Mouse (Mus musculus): ENCODE measurements around the gene Pbx2.

Pbx2 gene

GRCm38 (mm10) chr17:34604511-34605237 is 13.6 kb downstream of the Pbx2 start:
- no peak for DNase-seq

GRCm38 (mm10) chr17:34605609-34606008 is 14.5 kb downstream of the Pbx2 start:
- peak; percentile 96 to 98 for DNase-seq

DNA sequence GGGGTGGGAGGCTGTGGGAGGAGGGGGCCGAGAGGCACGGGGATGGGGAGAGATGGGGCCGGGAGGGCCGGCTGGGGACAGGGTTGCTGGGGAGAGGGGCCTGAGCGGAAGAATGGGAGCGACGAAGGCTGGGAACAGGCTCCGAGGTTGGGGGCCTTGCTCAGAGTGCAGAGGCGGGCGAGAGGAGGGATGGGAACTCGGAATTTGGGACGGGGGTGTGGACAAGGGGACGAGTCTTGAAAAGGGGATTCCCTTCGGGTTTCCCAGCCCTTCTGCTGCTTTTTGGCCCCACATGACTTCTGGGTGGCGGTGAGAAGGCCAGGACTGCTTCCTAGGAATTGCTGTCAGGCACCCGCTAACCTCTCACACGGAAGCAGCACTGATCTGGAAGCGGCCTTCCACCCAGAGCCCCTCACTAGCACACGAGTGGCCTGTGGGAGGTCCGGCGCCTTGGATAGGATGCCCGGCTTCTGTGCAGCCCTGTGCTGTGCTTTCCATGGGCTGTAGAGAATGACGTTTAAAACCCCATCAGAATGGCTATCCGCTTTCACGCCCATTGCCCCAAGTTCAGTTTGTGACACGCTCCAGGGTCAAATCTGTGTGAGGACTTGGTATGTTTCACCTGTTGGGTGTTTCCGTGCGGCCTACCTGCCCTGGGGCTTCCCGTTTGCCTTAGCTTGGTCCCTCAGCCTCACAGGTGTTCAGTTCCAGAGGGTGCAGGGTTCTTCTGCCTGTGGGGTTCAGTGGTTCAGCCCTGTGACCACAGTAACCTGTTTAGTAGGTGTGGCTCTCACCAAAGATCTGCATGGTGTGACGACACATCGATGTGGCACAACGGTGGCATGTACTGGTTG is 15.3 kb downstream of the Pbx2 start:
- DNase-seq: no peak

DNA sequence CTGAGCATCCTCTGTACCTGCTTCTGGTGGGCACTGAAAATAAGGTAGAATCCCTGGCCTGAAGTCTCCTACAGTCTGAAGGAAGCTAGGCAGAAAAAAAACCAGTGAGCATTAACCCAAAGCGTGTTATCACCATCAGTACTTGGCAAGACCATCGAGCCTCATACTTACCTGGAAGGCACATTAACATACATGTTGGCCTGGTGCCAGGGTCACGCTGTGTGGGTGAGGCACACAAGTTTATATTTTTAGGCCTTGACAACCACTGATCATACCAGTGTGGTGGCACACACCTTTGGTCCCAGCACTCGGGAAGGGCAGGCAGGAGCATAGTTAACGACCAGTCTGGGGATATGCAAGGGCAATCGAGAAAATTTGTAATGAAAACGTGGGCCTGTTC is 16.9 kb downstream of the Pbx2 start:
- no peak for DNase-seq

- no peak for DNase-seq
Measured at GRCm38 (mm10) chr17:34611050-34611449, 20.0 kb downstream of the Pbx2 start.

DNA sequence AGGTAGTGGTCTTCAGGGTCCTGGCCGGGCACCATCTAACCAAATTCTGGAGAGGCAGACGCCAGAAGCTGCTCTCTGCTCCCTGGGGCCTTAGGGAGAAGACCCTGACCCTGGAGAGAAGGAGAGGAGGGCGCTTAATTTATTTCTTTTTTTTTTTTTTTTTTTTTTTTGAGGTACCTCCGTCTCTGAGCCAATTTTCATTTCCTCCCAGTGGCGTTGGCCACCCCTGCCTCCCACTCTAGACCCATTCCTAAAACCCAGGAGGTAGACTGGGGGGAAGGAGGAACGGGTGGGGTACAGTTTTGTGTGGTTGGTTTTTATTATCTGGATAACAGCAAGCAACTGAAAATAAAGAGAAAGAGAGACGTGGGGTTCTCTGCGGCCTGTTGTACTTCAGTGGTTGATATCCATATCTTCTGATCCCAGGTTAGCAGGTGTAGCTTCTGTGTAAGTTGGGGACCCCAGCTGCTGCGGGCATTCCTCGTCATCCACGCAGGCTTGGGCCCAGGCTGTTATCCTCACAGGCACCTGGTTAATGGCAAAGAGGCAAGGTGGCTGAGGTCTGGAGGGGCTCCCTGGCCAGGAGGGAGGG is 22.1 kb downstream of the Pbx2 start:
- DNase-seq: no peak

DNA sequence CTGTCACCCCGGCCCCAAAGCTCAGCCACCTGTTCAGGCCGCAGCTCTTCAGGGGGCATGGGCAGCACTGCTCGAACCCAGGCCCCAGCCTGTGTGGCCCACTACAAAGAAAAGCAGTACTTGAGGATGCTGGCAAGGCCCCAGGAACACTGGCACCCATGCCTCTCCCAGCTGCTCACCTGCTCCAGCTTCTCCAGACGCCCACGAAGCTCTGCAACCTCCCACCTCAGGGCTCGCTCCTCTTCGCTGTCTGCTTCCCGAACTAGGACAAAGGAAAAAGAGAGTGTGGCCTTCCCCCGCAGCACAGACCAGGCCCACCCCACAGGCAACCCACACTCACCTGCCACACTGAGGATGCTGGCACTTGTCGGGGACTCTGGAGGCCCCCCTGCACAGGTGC is 22.8 kb downstream of the Pbx2 start:
- no peak for DNase-seq

GRCm38 (mm10) chr17:34615871-34616270 is 24.8 kb downstream of the Pbx2 start, which contains the start of gene Egfl8:
Gene Egfl8, minus strand, starts transcription at chr17:34615971.
- DNase-seq: no peak

DNA sequence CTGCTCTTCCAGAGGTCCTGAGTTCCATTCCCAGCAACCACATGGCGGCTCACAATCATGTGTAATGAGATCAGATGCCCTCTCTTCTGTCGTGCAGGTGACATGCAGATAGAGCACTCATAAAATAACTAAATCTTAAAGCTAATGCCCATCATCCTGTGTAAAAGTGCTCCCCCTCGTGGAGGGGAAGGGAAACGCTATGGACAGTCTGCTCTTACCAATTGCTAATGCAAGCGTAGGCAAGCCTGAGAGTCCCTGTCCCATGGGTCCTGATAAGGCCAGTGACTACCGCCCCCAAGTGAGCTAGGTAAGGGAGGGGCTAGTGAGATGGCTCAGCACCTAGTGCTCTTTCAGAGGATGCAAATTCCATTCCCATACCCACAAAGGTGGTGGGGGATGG is 27.9 kb downstream of the Pbx2 start:
- DNase-seq: peak; percentile 75 to 77

GRCm38 (mm10) chr17:34621006-34621405 is 29.9 kb downstream of the Pbx2 start:
- no peak for DNase-seq

GRCm38 (mm10) chr17:34623161-34623560 is 32.1 kb downstream of the Pbx2 start:
- DNase-seq: no peak

GRCm38 (mm10) chr17:34624981-34625380 is 33.9 kb downstream of the Pbx2 start:
- no peak for DNase-seq

- no peak for DNase-seq
Measured at GRCm38 (mm10) chr17:34626062-34626772, 35.2 kb downstream of the Pbx2 start.

DNA sequence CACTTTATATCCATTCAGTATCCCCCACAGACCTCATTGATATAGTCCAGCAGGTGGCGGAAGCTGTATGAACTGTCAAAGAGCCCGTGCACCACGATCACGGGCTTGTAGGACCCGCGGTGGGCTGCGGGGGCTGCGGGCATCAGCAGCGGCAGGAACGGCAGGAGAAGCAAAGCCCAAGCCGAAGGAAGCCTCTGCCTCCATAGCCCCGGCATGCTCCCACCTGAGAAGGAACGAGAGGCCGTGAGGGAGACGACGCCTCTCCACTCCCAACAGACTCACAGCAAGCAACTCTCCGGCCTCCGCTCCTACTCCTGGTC is 35.7 kb downstream of the Pbx2 start:
- DNase-seq: peak in 1 of 2 experiments; percentile 34

DNA sequence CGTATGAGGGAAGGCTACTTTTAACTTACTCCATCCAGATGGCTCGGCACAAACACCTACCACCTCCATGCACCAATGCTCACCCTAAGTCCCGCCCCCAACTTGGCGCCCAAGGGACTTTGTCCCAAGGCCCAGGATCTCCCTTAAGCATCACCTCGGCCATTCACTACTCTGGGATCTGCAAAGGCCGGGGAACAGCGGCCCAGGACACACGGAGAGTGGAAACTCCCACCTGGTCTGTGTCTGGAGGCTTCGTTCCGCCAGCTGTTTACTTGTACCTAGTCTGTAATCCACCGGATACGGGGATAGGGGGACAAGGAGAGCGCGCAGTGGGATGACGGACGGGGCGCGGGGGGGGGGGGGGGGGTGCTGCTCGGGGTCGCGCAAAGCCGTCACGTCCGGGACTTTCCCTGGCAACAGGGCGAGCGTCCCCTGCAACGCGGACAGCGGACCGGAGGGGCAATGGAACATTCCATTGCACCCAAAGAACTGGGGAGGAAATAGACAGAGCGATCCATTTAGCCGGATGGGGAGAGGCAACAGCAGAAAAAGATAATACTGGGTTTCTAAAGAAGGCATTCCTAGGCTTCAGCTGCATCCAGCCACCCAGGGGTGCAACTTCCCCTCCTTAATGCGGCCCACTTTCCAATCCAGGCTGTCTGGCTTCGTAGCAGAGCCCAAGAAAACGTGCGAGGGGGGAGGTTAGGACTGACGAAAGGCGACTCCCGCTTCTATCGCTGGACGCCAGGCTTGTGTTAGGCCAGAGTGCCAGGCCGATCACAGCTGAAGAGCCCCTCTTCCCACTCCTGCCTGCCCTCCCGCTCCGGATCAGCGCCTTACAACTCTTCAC is 36.3 kb downstream of the Pbx2 start:
- DNase-seq: peak; percentile 80 to 86

DNA sequence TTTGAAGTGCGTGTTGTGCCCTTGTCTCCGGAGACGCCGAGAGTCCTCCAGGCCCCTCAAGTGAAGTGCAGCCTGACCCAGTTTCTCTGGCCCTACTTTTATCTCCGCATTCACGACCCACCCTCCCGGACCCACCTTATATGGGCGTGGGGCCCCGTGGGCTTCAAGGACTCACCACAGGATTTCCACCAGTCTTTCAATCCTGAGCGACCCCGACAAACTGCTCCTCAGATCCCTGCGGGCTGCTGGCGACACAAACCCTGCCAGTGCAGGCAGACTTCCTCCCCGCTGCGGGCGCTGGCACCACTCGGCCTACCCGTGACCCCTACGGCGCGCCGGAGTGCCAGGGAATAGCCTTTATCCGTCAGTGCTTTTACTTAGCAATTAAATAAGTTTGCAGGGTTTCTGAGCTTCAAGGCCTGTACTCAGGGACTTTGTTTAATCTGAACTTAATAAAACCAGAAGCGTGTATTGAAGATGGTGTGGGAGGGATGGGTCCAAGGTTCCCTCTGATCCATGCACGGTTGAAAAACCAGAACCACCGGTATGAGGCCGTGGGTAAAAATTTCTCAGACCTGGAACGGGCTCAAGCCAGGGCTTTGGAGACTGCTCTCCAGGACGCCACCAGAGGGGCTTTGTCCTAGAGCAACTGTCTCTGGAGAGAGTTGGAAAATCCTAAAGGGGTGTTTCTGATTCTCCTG is 37.0 kb downstream of the Pbx2 start, which contains the start of gene Ppt2:
Gene Ppt2 (minus strand): TSS at position 568 of the 701 bp plus-strand sequence.
- peak; percentile 82 to 84 for DNase-seq

DNA sequence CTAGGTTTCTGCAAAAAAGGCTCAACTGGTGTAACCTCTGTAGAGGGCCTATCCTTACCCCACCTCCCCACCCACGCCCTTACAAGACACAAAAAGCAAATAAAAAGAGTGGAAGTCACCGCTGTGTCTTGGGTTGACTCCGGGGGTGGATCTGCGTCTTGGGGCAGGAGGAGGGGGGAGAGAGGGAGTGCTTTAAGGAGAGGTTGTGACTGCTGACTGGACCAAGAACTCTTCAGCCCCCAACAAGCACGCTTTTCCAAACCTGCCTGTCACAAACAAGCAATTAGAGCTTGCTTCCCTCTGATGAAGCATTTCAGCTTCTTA is 37.5 kb downstream of the Pbx2 start:
- DNase-seq: no peak

GRCm38 (mm10) chr17:34629221-34629751 is 38.2 kb downstream of the Pbx2 start, which contains the start of gene Prrt1:
Gene Prrt1, plus strand, starts transcription at chr17:34629533.
- peak; percentile 58 to 63 for DNase-seq

- peak; percentile 62 to 69 for DNase-seq
Measured at GRCm38 (mm10) chr17:34629796-34630603, 38.9 kb downstream of the Pbx2 start.

- peak; percentile 51 to 59 for DNase-seq
Measured at GRCm38 (mm10) chr17:34630761-34631301, 39.8 kb downstream of the Pbx2 start.
